Mouse (Mus musculus) CH12.LX (cell line): ENCODE data around the gene Fgfr1op.

Experiments used
- CTCF ChIP-seq, 2 experiments: IDR thresholded peaks in 1 of 2; conservative IDR thresholded peaks in 1 of 2; 2 replicates each; pipeline ENCODE4 v1.5.1; 2011 to 2012; ENCODE audit warnings: low read depth in 2 of 2, low read length in 2 of 2, improper control_type of control experiment in 1 of 2, inconsistent platforms in 1 of 2, mild to moderate bottlenecking in 1 of 2, moderate library complexity in 1 of 2
- POLR2A ChIP-seq: IDR thresholded peaks from 2 replicates; pipeline ENCODE4 v1.6.1; 2011; ENCODE audit warnings: low read depth, mild to moderate bottlenecking, improper control_type of control experiment, low read length
- USF1 ChIP-seq: IDR thresholded peaks from 2 replicates; pipeline ENCODE4 v1.6.1; 2014; ENCODE audit warnings: low read depth, mild to moderate bottlenecking, inconsistent platforms, low read length, improper control_type of control experiment

DNA sequence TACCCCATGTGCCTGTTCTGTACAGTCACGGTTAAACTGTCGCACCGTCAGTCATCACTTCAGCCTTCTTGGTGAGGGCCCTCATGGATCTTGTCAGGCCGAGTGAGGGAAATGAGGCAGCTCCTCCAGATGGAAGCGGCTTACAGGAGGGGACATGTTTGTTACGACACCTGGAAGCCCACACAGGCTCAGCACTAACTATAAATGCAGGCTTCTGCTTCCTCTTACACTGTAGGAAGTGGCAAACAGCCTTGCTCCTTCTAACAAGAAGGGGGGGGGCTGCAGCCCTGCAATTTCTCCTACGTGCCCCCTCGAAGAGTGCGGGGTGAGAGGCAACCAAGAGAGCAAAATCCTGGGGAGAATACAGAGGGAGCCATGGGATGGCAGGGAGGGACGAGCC lies 45.4 kb downstream of the Fgfr1op start:
- TF ChIP-seq POLR2A (no peak), USF1 (no peak), CTCF (conservative IDR thresholded peaks at IDR 0.05 in 1 of 2, IDR thresholded peaks at IDR 0.05 in 1 of 2; ENCODE audit: low read depth in 2 of 2, low read length in 2 of 2) (no peak)
